8 mouse cellular contexts compared by ENCODE assay signal in genomic region chr11:115162832-115163480, GRCm38 (mm10). TPM values are rescaled to one million over a fixed set of nuclear protein-coding genes. Genes with fewer than 3 reads are reported as not detected.
DNase-seq lines count a peak whose midpoint lies in the region; ATAC-seq and TF ChIP-seq lines count a peak whose summit lies in the region.

Slc9a3r1 (plus strand) TSS chr11:115163341.

- peak; percentile 89 for ATAC-seq in G1E (ENCODE audit: extremely low read depth, insufficient number of reproducible peaks, low FRiP score, poor library complexity, severe bottlenecking)
- peak; percentile 97 for ATAC-seq in forebrain, embryonic 16.5 days
- peak; percentile 97 for ATAC-seq in lung, embryonic 14.5 days (ENCODE audit: insufficient read depth)

- peak within 1 kb of the TSS; percentile 64; the same call in 1 of the 2 replicates for H3K27ac ChIP-seq in forebrain, embryonic 16.5 days (ENCODE audit: low read length)
- H3K27ac ChIP-seq in layer of hippocampus, adult 2 months = peak within 1 kb of the TSS; percentile 79
- H3K27ac ChIP-seq in lung, embryonic 14.5 days (ENCODE audit: low read depth) = peak within 1 kb of the TSS; percentile 67
- H3K27ac ChIP-seq in olfactory bulb, adult 2 months (ENCODE audit: insufficient read depth, low read depth, low read length) = no peak within 1 kb of the TSS
- H3K27ac ChIP-seq in thymus, adult 2 months (ENCODE audit: control insufficient read depth, insufficient read depth, low read length) = peak within 1 kb of the TSS; percentile 94

- H3K27me3 ChIP-seq in G1E (ENCODE audit: insufficient read depth, low read length) = peaks cover under 1% of the 10 kb centered on the region; the same call in 1 of the 2 replicates
- H3K27me3 ChIP-seq in forebrain, embryonic 16.5 days (replicated peaks; ENCODE audit: control insufficient read depth, insufficient read depth, low read length) = peaks cover 12% of the 10 kb centered on the region; the same call in 1 of the 2 replicates
- peaks cover 21% of the 10 kb centered on the region for H3K27me3 ChIP-seq in lung, embryonic 14.5 days (ENCODE audit: insufficient read depth, low read length)
- H3K27me3 ChIP-seq in thymus, adult 2 months (ENCODE audit: control insufficient read depth, insufficient read depth, low read length) = no peaks in the 10 kb centered on the region

- H3K9ac ChIP-seq in forebrain, embryonic 16.5 days (replicated peaks; ENCODE audit: low read depth, low read length) = peak within 1 kb of the TSS; percentile 57
- peak within 1 kb of the TSS; percentile 47 for H3K9ac ChIP-seq in lung, embryonic 14.5 days

- TF ChIP-seq CTCF in G1E (IDR thresholded peaks at IDR 0.05; ENCODE audit: low read depth, low read length) = no peak
- no peak for TF ChIP-seq CTCF in layer of hippocampus, adult 2 months (conservative IDR thresholded peaks at IDR 0.05)
- TF ChIP-seq CTCF in lung, embryonic 14.5 days (IDR thresholded peaks at IDR 0.05; ENCODE audit: low read depth) = no peak
- no peak for TF ChIP-seq CTCF in olfactory bulb, adult 2 months (IDR thresholded peaks at IDR 0.05; ENCODE audit: insufficient read depth, low read depth, low read length)
- no peak for TF ChIP-seq CTCF in thymus, adult 2 months (IDR thresholded peaks at IDR 0.05; ENCODE audit: borderline replicate concordance, control insufficient read depth, extremely low read depth, insufficient read depth, low read length, poor library complexity)

- intact Hi-C loops in heart, postnatal 36 days (cut with DNase I) = no loop called here

- H3K4me2 ChIP-seq in forebrain, embryonic 16.5 days (ENCODE audit: low read length) = peak within 1 kb of the TSS; percentile 62
- H3K4me2 ChIP-seq in lung, embryonic 14.5 days = peak within 1 kb of the TSS; percentile 83

- WGBS in forebrain, embryonic 16.5 days = under 1% methylated on average over 47 of the region's 47 CpGs
- WGBS in lung, embryonic 14.5 days = under 1% methylated on average over 47 of the region's 47 CpGs
- 1% methylated on average over 47 of the region's 47 CpGs for WGBS in olfactory bulb, adult 2 months
- WGBS in thymus, adult 2 months = under 1% methylated on average over 47 of the region's 47 CpGs

- H3K9me3 ChIP-seq in G1E (replicated peaks) = no peaks in the 10 kb centered on the region
- H3K9me3 ChIP-seq in forebrain, embryonic 16.5 days (ENCODE audit: control insufficient read depth, low read length) = no peaks in the 10 kb centered on the region
- H3K9me3 ChIP-seq in lung, embryonic 14.5 days (ENCODE audit: low read depth, low read length) = no peaks in the 10 kb centered on the region

- no peak for TF ChIP-seq POLR2A in olfactory bulb, adult 2 months (IDR thresholded peaks at IDR 0.05; ENCODE audit: insufficient read depth, low read depth, low read length)
- TF ChIP-seq POLR2A in thymus, adult 2 months (IDR thresholded peaks at IDR 0.05; ENCODE audit: control insufficient read depth, extremely low read depth, insufficient read depth, low read length, poor library complexity) = peak; percentile 100

- H3K4me1 ChIP-seq in G1E (ENCODE audit: insufficient read depth, low read depth, low read length) = peaks cover 77% of the 10 kb centered on the region
- peaks cover 19% of the 10 kb centered on the region for H3K4me1 ChIP-seq in forebrain, embryonic 16.5 days (replicated peaks; ENCODE audit: control insufficient read depth, insufficient read depth, low read length)
- H3K4me1 ChIP-seq in lung, embryonic 14.5 days (ENCODE audit: insufficient read depth) = peaks cover 11% of the 10 kb centered on the region
- peaks cover 27% of the 10 kb centered on the region for H3K4me1 ChIP-seq in olfactory bulb, adult 2 months (ENCODE audit: control insufficient read depth, insufficient read depth, low read length)
- H3K4me1 ChIP-seq in thymus, adult 2 months (replicated peaks; ENCODE audit: control insufficient read depth, insufficient read depth, low read length) = peaks cover 62% of the 10 kb centered on the region

- H3K4me3 ChIP-seq in G1E (ENCODE audit: low read depth, low read length) = peak within 1 kb of the TSS; percentile 85
- H3K4me3 ChIP-seq in forebrain, embryonic 16.5 days (replicated peaks; ENCODE audit: low read length) = peak within 1 kb of the TSS; percentile 55
- peak within 1 kb of the TSS; percentile 79 for H3K4me3 ChIP-seq in layer of hippocampus, adult 2 months
- peak within 1 kb of the TSS; percentile 65 for H3K4me3 ChIP-seq in lung, embryonic 14.5 days (ENCODE audit: low read depth, low read length)
- peak within 1 kb of the TSS; percentile 49 for H3K4me3 ChIP-seq in olfactory bulb, adult 2 months (ENCODE audit: insufficient read depth, low read depth, low read length)
- H3K4me3 ChIP-seq in thymus, adult 2 months (ENCODE audit: control insufficient read depth, insufficient read depth, low read length) = peak within 1 kb of the TSS; percentile 81

- DNase-seq in G1E (ENCODE audit: low spot score) = peak; percentile 99
- peak; percentile 99 for DNase-seq in cerebellum, adult 18-20 months
- DNase-seq in heart, postnatal 36 days = peak; percentile 98
- peak; percentile 91 to 94 for DNase-seq in layer of hippocampus, adult 2 months (ENCODE audit: low spot score in 2 of 2)
- peak; percentile 99 for DNase-seq in lung, embryonic 14.5 days
- peak; percentile 100 for DNase-seq in thymus, adult 2 months

- H3K36me3 ChIP-seq in G1E (replicated peaks) = peaks cover 34% of the 10 kb centered on the region
- H3K36me3 ChIP-seq in forebrain, embryonic 16.5 days (ENCODE audit: control insufficient read depth, insufficient read depth) = no peaks in the 10 kb centered on the region
- no peaks in the 10 kb centered on the region for H3K36me3 ChIP-seq in lung, embryonic 14.5 days (ENCODE audit: insufficient read depth)
- H3K36me3 ChIP-seq in thymus, adult 2 months (ENCODE audit: control insufficient read depth, insufficient read depth, low read length) = no peaks in the 10 kb centered on the region; the same call in 1 of the 2 replicates

RNA-seq across cellular contexts. Expression of gene Slc9a3r1, which starts in this region (rescaled TPM):
- total RNA-seq in G1E (2014; fragmentation: Nextera tagmentation) = 57.3 and 65.0 TPM in 2 replicates
- 91.5 and 94.5 TPM in 2 replicates for total RNA-seq in G1E (2017)
- 285 and 357 TPM in 2 replicates for polyA plus RNA-seq in G1E (2012)
- 49.9 and 57.3 TPM in 2 replicates for polyA plus RNA-seq in forebrain, embryonic 16.5 days (2015; fragmentation: Nextera tagmentation; extraction: Ambion mirVana)
- total RNA-seq in heart, postnatal 36 days (2021) = 10 to 100 TPM in 1 of 2 experiments, 1 to 10 TPM in 1; 9.9 to 10.5 TPM
- total RNA-seq in layer of hippocampus, adult 2 months (2021) = 10 to 100 TPM; 67.3 to 74.6 TPM
- polyA plus RNA-seq in lung, embryonic 14.5 days (2014; fragmentation: Nextera tagmentation; extraction: Ambion mirVana) = 52.3 and 52.6 TPM in 2 replicates
- polyA plus RNA-seq in olfactory bulb, adult 2 months (2012; ENCODE audit: insufficient read depth, insufficient read length, low replicate concordance, missing spikeins) = 241 TPM in 1 of 2 replicates, not detected in the other
- 202 and 207 TPM in 2 replicates for polyA plus RNA-seq in thymus, adult 2 months (2012; rRNA removed)

Comparison
In these comparisons a context has a peak if more than half of its experiments do, and no peak if none do; other contexts are left out.
1. RNA of gene Slc9a3r1 (total RNA-seq): 57.3 to 94.5 TPM in G1E and 67.3 to 74.6 TPM in layer of hippocampus, adult 2 months; 9.9 to 10.5 TPM in heart, postnatal 36 days; every median in the first group is over 4 times any median in the second.
2. Peak in every context shown above with its lines, with median percentiles within 50 percentile points of each other: ATAC-seq, DNase-seq and H3K4me3 ChIP-seq.